8 mouse cellular contexts compared by ENCODE assay signal in genomic region chr11:101952541-101953341, GRCm38 (mm10). TPM values are rescaled to one million over a fixed set of nuclear protein-coding genes. Genes with fewer than 3 reads are reported as not detected.
A peak's percentile ranks its signal among the peaks of the same experiment; 100 is the strongest.
DNase-seq lines count a peak whose midpoint lies in the region; ATAC-seq and TF ChIP-seq lines count a peak whose summit lies in the region.

No protein-coding gene starts in this region.

- TF ChIP-seq CTCF in G1E (IDR thresholded peaks at IDR 0.05; ENCODE audit: low read depth, low read length): no peak

- 39% methylated on average over 24 of the region's 24 CpGs for WGBS in limb, embryonic 10.5 days
- WGBS in midbrain, embryonic 12.5 days: 24% methylated on average over 24 of the region's 24 CpGs

- H3K36me3 ChIP-seq in G1E (replicated peaks): no peaks in the 10 kb centered on the region
- no peaks in the 10 kb centered on the region for H3K36me3 ChIP-seq in limb, embryonic 10.5 days
- H3K36me3 ChIP-seq in midbrain, embryonic 12.5 days: no peaks in the 10 kb centered on the region

- intact Hi-C loops in heart, postnatal 36 days (cut with DNase I): no loop called here
- intact Hi-C loops in left cerebral cortex, postnatal 25 days (cut with DNase I): no loop called here
- intact Hi-C loops in left cerebral cortex, postnatal 36 days (cut with DNase I): no loop called here

- peak overlapping the region; percentile 25; the same call in 1 of the 2 replicates for H3K27ac ChIP-seq in limb, embryonic 10.5 days
- H3K27ac ChIP-seq in midbrain, embryonic 12.5 days (replicated peaks): 0 out of 2 replicates have a peak overlapping the region, but pooled peaks have one; percentile 10

- H3K4me1 ChIP-seq in G1E (ENCODE audit: insufficient read depth, low read depth, low read length): peaks cover 19% of the 10 kb centered on the region
- H3K4me1 ChIP-seq in limb, embryonic 10.5 days: peaks cover 18% of the 10 kb centered on the region
- peaks cover 10% of the 10 kb centered on the region for H3K4me1 ChIP-seq in midbrain, embryonic 12.5 days

- H3K9ac ChIP-seq in midbrain, embryonic 12.5 days (replicated peaks): no peak overlapping the region

- no peak overlapping the region; the same call in 1 of the 2 replicates for H3K4me3 ChIP-seq in G1E (ENCODE audit: low read depth, low read length)
- no peak overlapping the region for H3K4me3 ChIP-seq in limb, embryonic 10.5 days
- H3K4me3 ChIP-seq in midbrain, embryonic 12.5 days: no peak overlapping the region

- H3K27me3 ChIP-seq in G1E (ENCODE audit: insufficient read depth, low read length): peaks cover 34% of the 10 kb centered on the region
- H3K27me3 ChIP-seq in limb, embryonic 10.5 days (ENCODE audit: low read depth, poor library complexity, severe bottlenecking): peaks cover 54% of the 10 kb centered on the region
- peaks cover 79% of the 10 kb centered on the region for H3K27me3 ChIP-seq in midbrain, embryonic 12.5 days

- DNase-seq in G1E (ENCODE audit: low spot score): peak; percentile 38
- DNase-seq in heart, postnatal 36 days: peak; percentile 57 to 68
- no peak for DNase-seq in limb, embryonic 10.5 days (ENCODE audit: low spot score)
- no peak for DNase-seq in layer of hippocampus, adult 8-10 months (ENCODE audit: low spot score in 2 of 2)
- no peak for DNase-seq in left cerebral cortex, postnatal 25 days (ENCODE audit: low spot score in 2 of 2)
- DNase-seq in left cerebral cortex, postnatal 36 days (ENCODE audit: low spot score in 2 of 2): no peak

- no peaks in the 10 kb centered on the region for H3K9me3 ChIP-seq in G1E (replicated peaks)
- H3K9me3 ChIP-seq in limb, embryonic 10.5 days (replicated peaks): no peaks in the 10 kb centered on the region
- H3K9me3 ChIP-seq in midbrain, embryonic 12.5 days: no peaks in the 10 kb centered on the region

- ATAC-seq in G1E (ENCODE audit: extremely low read depth, insufficient number of reproducible peaks, low FRiP score, poor library complexity, severe bottlenecking): peak; percentile 80
- ATAC-seq in common myeloid progenitor, adult 5-6 weeks (replicated peaks; ENCODE audit: low read depth, poor library complexity, severe bottlenecking): peak; percentile 94
- ATAC-seq in midbrain, embryonic 12.5 days (ENCODE audit: low FRiP score, low read depth): no peak

- peak overlapping the region; percentile 22 for H3K4me2 ChIP-seq in midbrain, embryonic 12.5 days (replicated peaks)

RNA-seq across cellular contexts. Expression of gene Sost, which starts 14.1 kb away (rescaled TPM):
- total RNA-seq in G1E (2014; fragmentation: Nextera tagmentation) (not detected in 2 replicates), G1E (2017) (0.06 TPM in 1 of 2 replicates, not detected in the other)
- polyA plus RNA-seq in G1E (2012): not detected in 2 replicates
- total RNA-seq in common myeloid progenitor, adult 5-6 weeks (2017): not detected in 2 replicates
- total RNA-seq in heart, postnatal 36 days (2021): 1 to 10 TPM; 2.1 to 2.7 TPM
- 1.6 and 1.9 TPM in 2 replicates for polyA plus RNA-seq in limb, embryonic 10.5 days (2016; fragmentation: Nextera tagmentation; extraction: Ambion mirVana)
- polyA plus RNA-seq in midbrain, embryonic 12.5 days (2016; fragmentation: Nextera tagmentation; extraction: Ambion mirVana): 0.17 and 0.25 TPM in 2 replicates
- under 1 TPM in 1 of 4 experiments, not detected in 3; 0.22 TPM for total RNA-seq in layer of hippocampus, adult 8-10 months (2022)
- total RNA-seq in left cerebral cortex, postnatal 25 days (2021): not detected
- under 1 TPM in 1 of 2 experiments, not detected in 1; 0.15 TPM for total RNA-seq in left cerebral cortex, postnatal 36 days (2021)

RNA-seq across cellular contexts. Expression of gene Cfap97d1, which starts 31.3 kb away (rescaled TPM):
- total RNA-seq in G1E (2014; fragmentation: Nextera tagmentation) (not detected in 2 replicates), G1E (2017) (not detected in 2 replicates)
- polyA plus RNA-seq in G1E (2012): not detected in 2 replicates
- not detected in 2 replicates for total RNA-seq in common myeloid progenitor, adult 5-6 weeks (2017)
- total RNA-seq in heart, postnatal 36 days (2021): not detected
- not detected in 2 replicates for polyA plus RNA-seq in limb, embryonic 10.5 days (2016; fragmentation: Nextera tagmentation; extraction: Ambion mirVana)
- polyA plus RNA-seq in midbrain, embryonic 12.5 days (2016; fragmentation: Nextera tagmentation; extraction: Ambion mirVana): not detected in 2 replicates
- not detected for total RNA-seq in layer of hippocampus, adult 8-10 months (2022)
- total RNA-seq in left cerebral cortex, postnatal 25 days (2021): not detected
- not detected for total RNA-seq in left cerebral cortex, postnatal 36 days (2021)

RNA-seq across cellular contexts. Expression of gene Dusp3, which starts 34.1 kb away (rescaled TPM):
- 12.5 and 17.3 TPM in 2 replicates for total RNA-seq in G1E (2014; fragmentation: Nextera tagmentation)
- 14.6 and 16.0 TPM in 2 replicates for total RNA-seq in G1E (2017)
- polyA plus RNA-seq in G1E (2012): 3.4 and 4.8 TPM in 2 replicates
- total RNA-seq in common myeloid progenitor, adult 5-6 weeks (2017): 2.0 and 6.6 TPM in 2 replicates
- total RNA-seq in heart, postnatal 36 days (2021): 100 to 1,000 TPM; 113 to 123 TPM
- polyA plus RNA-seq in limb, embryonic 10.5 days (2016; fragmentation: Nextera tagmentation; extraction: Ambion mirVana): 9.2 TPM in 2 replicates
- 9.3 and 9.6 TPM in 2 replicates for polyA plus RNA-seq in midbrain, embryonic 12.5 days (2016; fragmentation: Nextera tagmentation; extraction: Ambion mirVana)
- 100 to 1,000 TPM; 151 to 190 (median 164) TPM for total RNA-seq in layer of hippocampus, adult 8-10 months (2022)
- 100 to 1,000 TPM; 217 to 237 TPM for total RNA-seq in left cerebral cortex, postnatal 25 days (2021)
- 100 to 1,000 TPM; 201 to 252 TPM for total RNA-seq in left cerebral cortex, postnatal 36 days (2021)

RNA-seq across cellular contexts. Expression of gene Meox1, which starts 58.6 kb away (rescaled TPM):
- not detected in 2 replicates for total RNA-seq in G1E (2014; fragmentation: Nextera tagmentation)
- not detected in 2 replicates for total RNA-seq in G1E (2017)
- polyA plus RNA-seq in G1E (2012): not detected in 2 replicates
- not detected in 2 replicates for total RNA-seq in common myeloid progenitor, adult 5-6 weeks (2017)
- total RNA-seq in heart, postnatal 36 days (2021): 1 to 10 TPM; 6.9 to 8.0 TPM
- 11.2 and 12.1 TPM in 2 replicates for polyA plus RNA-seq in limb, embryonic 10.5 days (2016; fragmentation: Nextera tagmentation; extraction: Ambion mirVana)
- 0.23 TPM in 1 of 2 replicates, not detected in the other for polyA plus RNA-seq in midbrain, embryonic 12.5 days (2016; fragmentation: Nextera tagmentation; extraction: Ambion mirVana)
- 1 to 10 TPM in 1 of 4 experiments, under 1 TPM in 3; 0.86 to 1.1 (median 0.87) TPM for total RNA-seq in layer of hippocampus, adult 8-10 months (2022)
- total RNA-seq in left cerebral cortex, postnatal 25 days (2021): under 1 TPM; 0.53 to 0.78 TPM
- under 1 TPM; 0.34 to 0.49 TPM for total RNA-seq in left cerebral cortex, postnatal 36 days (2021)

Comparison
In these comparisons a context has a peak if more than half of its experiments do, and no peak if none do; other contexts are left out.
1. DNase-seq: peak in G1E (single experiment) and heart, postnatal 36 days (2 of 2); none in limb, embryonic 10.5 days (single experiment), layer of hippocampus, adult 8-10 months (0 of 2), left cerebral cortex, postnatal 25 days (0 of 2) and left cerebral cortex, postnatal 36 days (0 of 2).
2. RNA of gene Dusp3, which starts 34.1 kb away (total RNA-seq): 201 to 252 TPM in left cerebral cortex, postnatal 36 days, 217 to 237 TPM in left cerebral cortex, postnatal 25 days, 151 to 190 TPM in layer of hippocampus, adult 8-10 months and 113 to 123 TPM in heart, postnatal 36 days; 12.5 to 17.3 TPM in G1E and 2.0 to 6.6 TPM in common myeloid progenitor, adult 5-6 weeks; every median in the first group is over 4 times any median in the second.